Mouse (Mus musculus): ENCODE data around the gene Hdac7. TPM values are rescaled to one million over a fixed set of nuclear protein-coding genes. Genes with fewer than 3 reads are reported as not detected.

Hdac7 gene
- polyA plus RNA-seq, 2 experiments, result 36.5 to 79.3 TPM

DNA sequence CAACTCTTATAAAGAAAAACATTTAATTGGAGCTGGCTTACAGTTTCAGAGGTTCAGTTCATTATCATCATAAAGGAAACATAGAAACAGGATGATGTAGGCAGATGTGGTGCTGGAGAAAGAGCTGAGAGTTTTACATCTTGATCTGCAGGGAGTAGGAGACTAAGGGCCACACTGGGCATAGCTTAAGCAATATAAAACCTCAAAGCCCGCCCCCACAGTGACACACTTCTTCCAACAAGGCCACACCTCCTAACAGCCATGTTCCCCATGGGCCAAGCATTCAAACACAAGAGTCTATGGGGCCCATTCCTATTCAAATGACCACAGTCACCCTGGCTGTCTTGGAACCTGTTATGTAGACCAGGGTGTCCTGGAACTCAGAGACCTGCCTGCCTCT is 64.7 kb downstream of the Hdac7 start:
- no peak for TF ChIP-seq POLR2A (IDR thresholded peaks at IDR 0.05; ENCODE audit: borderline replicate concordance, extremely low read depth, insufficient read depth, insufficient read length)
- ATAC-seq (ENCODE audit: low FRiP score, low read depth) (no peak), DNase-seq (ENCODE audit: low spot score) (no peak)
- Histone ChIP-seq H3K9me3 (ENCODE audit: control insufficient read depth, low read length) (no peaks in the 10 kb centered on the region), H3K27me3 (ENCODE audit: control insufficient read depth, insufficient read depth, low read length) (no peaks in the 10 kb centered on the region), H3K9ac (ENCODE audit: low read depth, low read length, severe bottlenecking) (no peak overlapping the region), H3K4me3 (replicated peaks; ENCODE audit: low read length) (no peak overlapping the region), H3K27ac (replicated peaks; ENCODE audit: low read depth, low read length) (no peak overlapping the region), H3K36me3 (ENCODE audit: control insufficient read depth, insufficient read depth, low read length) (no peaks in the 10 kb centered on the region), H3K4me2 (replicated peaks; ENCODE audit: low read depth, low read length, severe bottlenecking) (no peak overlapping the region), H3K4me1 (ENCODE audit: control insufficient read depth, insufficient read depth, low read length) (peaks cover 31% of the 10 kb centered on the region)
- 82% methylated on average over 1 of the region's 1 CpGs for WGBS

DNA sequence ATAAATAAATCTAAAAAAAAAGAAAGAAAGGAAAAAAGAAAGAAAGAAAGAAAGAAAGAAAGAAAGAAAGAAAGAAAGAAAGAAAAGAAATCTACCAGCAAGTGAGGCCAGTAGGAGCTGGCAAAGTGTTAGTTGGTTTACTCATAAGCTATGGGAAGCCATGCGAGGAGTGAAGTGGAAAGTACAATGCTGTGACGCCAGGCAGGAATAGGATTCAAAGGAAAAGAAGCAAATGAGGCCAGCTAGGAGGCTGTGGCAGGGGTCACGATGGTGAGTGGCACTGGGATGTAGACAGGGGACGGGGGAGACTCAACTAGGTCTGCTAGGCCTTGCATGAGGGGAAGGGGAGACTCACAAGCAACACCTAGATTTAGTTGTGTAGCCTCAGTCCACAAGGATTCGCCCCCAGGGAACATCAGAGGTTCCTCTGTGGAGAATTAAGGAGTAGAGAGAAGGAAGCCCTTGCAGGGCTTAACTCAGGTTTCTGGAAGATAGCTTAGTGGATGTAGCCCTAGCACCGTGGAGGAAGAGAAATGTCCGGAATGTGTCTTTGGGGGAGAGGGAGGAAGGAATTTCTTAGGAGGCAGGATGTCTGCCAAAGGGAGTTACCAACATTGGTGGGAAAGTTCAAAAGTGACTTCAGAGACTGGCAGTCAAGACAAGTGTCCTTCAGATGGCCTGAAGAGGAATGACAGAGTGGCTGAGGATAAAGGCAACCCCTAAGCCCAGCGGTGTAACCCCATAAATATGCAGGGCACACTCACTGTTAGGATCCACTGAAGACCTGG is 65.8 kb downstream of the Hdac7 start, which contains the start of gene Slc48a1:
Gene Slc48a1 (plus strand): TSS at position 210 of the 788 bp plus-strand sequence.
- H3K4me1 ChIP-seq (ENCODE audit: control insufficient read depth, insufficient read depth, low read length), result peaks cover 38% of the 10 kb centered on the region
- no peak for DNase-seq (ENCODE audit: low spot score)
- 70% methylated on average over 8 of the region's 8 CpGs for WGBS

GRCm38 (mm10) chr15:97776919-97777318 is 67.4 kb downstream of the Hdac7 start:
- no peak overlapping the region for H3K4me3 ChIP-seq (replicated peaks; ENCODE audit: low read length)
- peaks cover 44% of the 10 kb centered on the region for H3K4me1 ChIP-seq (ENCODE audit: control insufficient read depth, insufficient read depth, low read length)
- no peaks in the 10 kb centered on the region for H3K9me3 ChIP-seq (ENCODE audit: control insufficient read depth, low read length)
- no peak for DNase-seq (ENCODE audit: low spot score)
- H3K27ac ChIP-seq (replicated peaks; ENCODE audit: low read depth, low read length), result no peak overlapping the region
- H3K9ac ChIP-seq (ENCODE audit: low read depth, low read length, severe bottlenecking), result no peak overlapping the region
- H3K27me3 ChIP-seq (ENCODE audit: control insufficient read depth, insufficient read depth, low read length), result no peaks in the 10 kb centered on the region
- TF ChIP-seq POLR2A (IDR thresholded peaks at IDR 0.05; ENCODE audit: borderline replicate concordance, extremely low read depth, insufficient read depth, insufficient read length), result no peak
- no peak for ATAC-seq (ENCODE audit: low FRiP score, low read depth)
- no peaks in the 10 kb centered on the region for H3K36me3 ChIP-seq (ENCODE audit: control insufficient read depth, insufficient read depth, low read length)
- H3K4me2 ChIP-seq (replicated peaks; ENCODE audit: low read depth, low read length, severe bottlenecking), result no peak overlapping the region
- WGBS, result 64% methylated on average over 6 of the region's 6 CpGs

More for the DNA sequence above, 65.8 kb downstream of the Hdac7 start, which contains the start of gene Slc48a1:
- no peak for TF ChIP-seq POLR2A (IDR thresholded peaks at IDR 0.05; ENCODE audit: borderline replicate concordance, extremely low read depth, insufficient read depth, insufficient read length)
- ATAC-seq (ENCODE audit: low FRiP score, low read depth), result no peak
- H3K4me2 ChIP-seq (replicated peaks; ENCODE audit: low read depth, low read length, severe bottlenecking), result no peak within 1 kb of the TSS
- H3K4me3 ChIP-seq (replicated peaks; ENCODE audit: low read length), result no peak within 1 kb of the TSS
- H3K27me3 ChIP-seq (ENCODE audit: control insufficient read depth, insufficient read depth, low read length), result no peaks in the 10 kb centered on the region
- H3K9ac ChIP-seq (ENCODE audit: low read depth, low read length, severe bottlenecking), result no peak within 1 kb of the TSS
- no peaks in the 10 kb centered on the region for H3K9me3 ChIP-seq (ENCODE audit: control insufficient read depth, low read length)
- no peak within 1 kb of the TSS for H3K27ac ChIP-seq (replicated peaks; ENCODE audit: low read depth, low read length)
- no peaks in the 10 kb centered on the region for H3K36me3 ChIP-seq (ENCODE audit: control insufficient read depth, insufficient read depth, low read length)

- Histone ChIP-seq H3K9ac (ENCODE audit: low read depth, low read length, severe bottlenecking) (no peak overlapping the region), H3K4me2 (replicated peaks; ENCODE audit: low read depth, low read length, severe bottlenecking) (no peak overlapping the region), H3K4me3 (replicated peaks; ENCODE audit: low read length) (no peak overlapping the region), H3K27ac (replicated peaks; ENCODE audit: low read depth, low read length) (no peak overlapping the region), H3K27me3 (ENCODE audit: control insufficient read depth, insufficient read depth, low read length) (no peaks in the 10 kb centered on the region), H3K4me1 (ENCODE audit: control insufficient read depth, insufficient read depth, low read length) (peaks cover 41% of the 10 kb centered on the region), H3K9me3 (ENCODE audit: control insufficient read depth, low read length) (no peaks in the 10 kb centered on the region), H3K36me3 (ENCODE audit: control insufficient read depth, insufficient read depth, low read length) (no peaks in the 10 kb centered on the region)
- 13% methylated on average over 8 of the region's 8 CpGs for WGBS
- no peak for TF ChIP-seq POLR2A (IDR thresholded peaks at IDR 0.05; ENCODE audit: borderline replicate concordance, extremely low read depth, insufficient read depth, insufficient read length)
- ATAC-seq (ENCODE audit: low FRiP score, low read depth) (no peak), DNase-seq (ENCODE audit: low spot score) (peak; percentile 56)
Measured at GRCm38 (mm10) chr15:97776514-97776913, 67.8 kb downstream of the Hdac7 start.

GRCm38 (mm10) chr15:97773961-97774370 is 70.3 kb downstream of the Hdac7 start:
- no peak overlapping the region for H3K4me3 ChIP-seq (replicated peaks; ENCODE audit: low read length)
- no peak for TF ChIP-seq POLR2A (IDR thresholded peaks at IDR 0.05; ENCODE audit: borderline replicate concordance, extremely low read depth, insufficient read depth, insufficient read length)
- H3K27me3 ChIP-seq (ENCODE audit: control insufficient read depth, insufficient read depth, low read length), result no peaks in the 10 kb centered on the region
- H3K36me3 ChIP-seq (ENCODE audit: control insufficient read depth, insufficient read depth, low read length), result no peaks in the 10 kb centered on the region
- no peak for ATAC-seq (ENCODE audit: low FRiP score, low read depth)
- H3K4me2 ChIP-seq (replicated peaks; ENCODE audit: low read depth, low read length, severe bottlenecking), result no peak overlapping the region
- peaks cover 25% of the 10 kb centered on the region for H3K4me1 ChIP-seq (ENCODE audit: control insufficient read depth, insufficient read depth, low read length)
- no peak overlapping the region for H3K9ac ChIP-seq (ENCODE audit: low read depth, low read length, severe bottlenecking)
- DNase-seq (ENCODE audit: low spot score), result no peak
- WGBS, result 74% methylated on average over 5 of the region's 5 CpGs
- peak overlapping the region; percentile 63; the same call in 1 of the 2 replicates for H3K27ac ChIP-seq (replicated peaks; ENCODE audit: low read depth, low read length)
- no peaks in the 10 kb centered on the region for H3K9me3 ChIP-seq (ENCODE audit: control insufficient read depth, low read length)
